Mouse (Mus musculus): Measurements from ENCODE around the gene Tec.

- TF ChIP-seq CTCF (IDR thresholded peaks at IDR 0.05; ENCODE audit: extremely low read depth, insufficient read depth, insufficient read length, insufficient replicate concordance) (no peak), POLR2A (IDR thresholded peaks at IDR 0.05; ENCODE audit: low read depth, low read length) (no peak)
Measured at GRCm38 (mm10) chr5:72706095-72706494, 162.2 kb downstream of the Tec start.
